Comparison of ENCODE assay signal across 18 mouse cellular contexts in the genomic region with DNA sequence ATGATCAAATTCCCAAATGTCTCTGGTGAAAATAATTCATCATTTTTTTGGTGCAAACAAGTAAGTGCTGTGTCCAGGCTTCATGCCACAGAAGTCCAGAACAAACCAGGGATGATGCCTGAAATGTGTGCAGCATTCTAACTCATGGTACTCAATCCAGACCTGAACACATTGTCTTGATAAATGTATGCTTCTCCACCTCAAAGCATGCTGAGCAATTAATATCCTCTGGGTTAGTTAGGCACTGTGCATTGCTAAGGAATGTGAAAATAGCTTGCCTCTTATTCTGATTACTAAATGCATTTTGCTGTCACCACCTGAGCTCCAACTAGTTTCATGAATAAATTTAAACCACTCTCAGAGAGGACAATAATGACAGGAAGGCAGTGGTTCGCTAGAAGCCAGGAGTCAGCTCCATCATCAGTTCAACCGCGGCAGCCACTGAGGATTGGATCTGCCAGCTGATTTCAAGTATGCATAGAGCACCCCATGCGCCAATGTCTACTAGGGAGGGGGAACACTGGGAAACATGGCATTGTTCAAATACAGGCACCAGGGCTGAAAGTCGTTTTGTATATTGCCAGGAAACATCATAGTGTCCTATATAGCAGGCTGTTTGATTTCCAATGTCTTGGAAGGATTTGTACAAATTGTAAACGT. TPM values are rescaled to one million over a fixed set of nuclear protein-coding genes. Genes with fewer than 3 reads are reported as not detected.
DNase-seq lines count a peak whose midpoint lies in the region; ATAC-seq and TF ChIP-seq lines count a peak whose summit lies in the region.
"Had no signal": no experiment of that assay in that cellular context is flagged by ENCODE, and none has a peak within 500 bp of the region (broad histone marks: within the 10 kb centered on the region; RNA-seq: fewer than 3 reads in every experiment).

No protein-coding gene starts in this region.

- no peak for DNase-seq in midbrain, embryonic 14.5 days
- DNase-seq in midbrain, embryonic 10.5 days (ENCODE audit: low spot score) = no peak
- peak; percentile 9 for DNase-seq in Patski (ENCODE audit: low read depth, low spot score)
- no peak for DNase-seq in kidney, adult 11 months
- DNase-seq in embryo, embryonic 10 days (ENCODE audit: low spot score) = no peak
- no peak for DNase-seq in ovary, postnatal 14 days (ENCODE audit: low spot score)
- DNase-seq: adrenal gland, postnatal 10 days; cerebellum, adult 11-12 months; cerebellum, adult 9-10 months; cerebellum, postnatal 36 days; heart, adult 2 months; heart, postnatal 14 days had no signal

- H3K4me3 ChIP-seq in midbrain, embryonic 14.5 days (replicated peaks; ENCODE audit: low read depth, low read length) = no peak overlapping the region
- H3K4me3 ChIP-seq in midbrain, embryonic 10.5 days = no peak overlapping the region
- H3K4me3 ChIP-seq in hindbrain, embryonic 12.5 days = no peak overlapping the region
- no peak overlapping the region for H3K4me3 ChIP-seq in hindbrain, embryonic 16.5 days (ENCODE audit: low read length)
- H3K4me3 ChIP-seq: embryonic facial prominence, embryonic 10.5 days; forebrain, embryonic 15.5 days; heart, adult 2 months; heart, embryonic 15.5 days had no signal

- H3K9ac ChIP-seq in midbrain, embryonic 14.5 days (replicated peaks; ENCODE audit: low read length) = no peak overlapping the region
- no peak overlapping the region for H3K9ac ChIP-seq in hindbrain, embryonic 12.5 days
- H3K9ac ChIP-seq in hindbrain, embryonic 16.5 days (ENCODE audit: low read depth, low read length) = no peak overlapping the region
- H3K9ac ChIP-seq: forebrain, embryonic 15.5 days; heart, embryonic 15.5 days had no signal

- H3K36me3 ChIP-seq in midbrain, embryonic 14.5 days (ENCODE audit: control insufficient read depth, insufficient read depth, low read length) = no peaks in the 10 kb centered on the region
- H3K36me3 ChIP-seq in midbrain, embryonic 10.5 days = no peaks in the 10 kb centered on the region
- no peaks in the 10 kb centered on the region for H3K36me3 ChIP-seq in hindbrain, embryonic 12.5 days
- no peaks in the 10 kb centered on the region for H3K36me3 ChIP-seq in hindbrain, embryonic 16.5 days (ENCODE audit: control insufficient read depth, insufficient read depth, low read length)
- H3K36me3 ChIP-seq: embryonic facial prominence, embryonic 10.5 days; forebrain, embryonic 15.5 days; heart, embryonic 15.5 days had no signal

- CTCF ChIA-PET in Patski (lab: Charles Lee) = interaction anchor here (1.0 kb wide), 1 partner anchor 139 kb away, joined by 3 read pairs; no protein-coding TSS in a partner anchor

- H3K27me3 ChIP-seq in midbrain, embryonic 14.5 days (ENCODE audit: control insufficient read depth, insufficient read depth, low read length) = no peaks in the 10 kb centered on the region
- no peaks in the 10 kb centered on the region for H3K27me3 ChIP-seq in midbrain, embryonic 10.5 days (ENCODE audit: low read depth, poor library complexity, severe bottlenecking)
- H3K27me3 ChIP-seq in Patski = no peaks in the 10 kb centered on the region
- no peaks in the 10 kb centered on the region for H3K27me3 ChIP-seq in hindbrain, embryonic 12.5 days
- no peaks in the 10 kb centered on the region for H3K27me3 ChIP-seq in hindbrain, embryonic 16.5 days (replicated peaks; ENCODE audit: control insufficient read depth, insufficient read depth, low read length)
- H3K27me3 ChIP-seq: forebrain, embryonic 15.5 days; heart, embryonic 15.5 days had no signal

- H3K9me3 ChIP-seq in midbrain, embryonic 14.5 days (ENCODE audit: control insufficient read depth, low read length) = no peaks in the 10 kb centered on the region
- H3K9me3 ChIP-seq in midbrain, embryonic 10.5 days (replicated peaks) = no peaks in the 10 kb centered on the region
- H3K9me3 ChIP-seq in hindbrain, embryonic 12.5 days (replicated peaks) = no peaks in the 10 kb centered on the region
- H3K9me3 ChIP-seq in hindbrain, embryonic 16.5 days (ENCODE audit: control insufficient read depth, low read length) = no peaks in the 10 kb centered on the region
- H3K9me3 ChIP-seq: embryonic facial prominence, embryonic 10.5 days; forebrain, embryonic 15.5 days; heart, embryonic 15.5 days had no signal

- in situ Hi-C loops in Patski (cut with MboI; ENCODE audit: low pct_unique_long_range_greater_than_20kb) = no loop called here

- no peak for TF ChIP-seq CTCF in Patski (IDR thresholded peaks at IDR 0.05)

- POLR2A ChIA-PET in Patski (lab: Charles Lee) = no interaction called here

- H3K4me2 ChIP-seq in midbrain, embryonic 14.5 days (ENCODE audit: low read length) = no peak overlapping the region
- H3K4me2 ChIP-seq in hindbrain, embryonic 12.5 days (replicated peaks) = no peak overlapping the region
- no peak overlapping the region for H3K4me2 ChIP-seq in hindbrain, embryonic 16.5 days (ENCODE audit: low read length)
- H3K4me2 ChIP-seq: forebrain, embryonic 15.5 days; heart, embryonic 11.5 days; heart, embryonic 15.5 days had no signal

- 81% methylated on average over 6 of the region's 6 CpGs for WGBS in midbrain, embryonic 14.5 days
- WGBS in midbrain, embryonic 10.5 days = 86% methylated on average over 6 of the region's 6 CpGs
- 70% methylated on average over 6 of the region's 6 CpGs for WGBS in hindbrain, embryonic 12.5 days
- WGBS in hindbrain, embryonic 16.5 days = 60% methylated on average over 6 of the region's 6 CpGs

- ATAC-seq in midbrain, embryonic 14.5 days (ENCODE audit: low FRiP score, low TSS enrichment) = no peak
- peak; percentile 47 for ATAC-seq in Patski
- peak; percentile 78 for ATAC-seq in hindbrain, embryonic 12.5 days (ENCODE audit: low FRiP score)
- ATAC-seq in hindbrain, embryonic 16.5 days = 0 out of 2 replicates have a peak, but pooled peaks have one; percentile 37
- ATAC-seq: forebrain, embryonic 15.5 days had no signal

- no peaks in the 10 kb centered on the region for H3K4me1 ChIP-seq in midbrain, embryonic 14.5 days (ENCODE audit: control insufficient read depth, insufficient read depth, low read length)
- no peaks in the 10 kb centered on the region for H3K4me1 ChIP-seq in midbrain, embryonic 10.5 days
- no peaks in the 10 kb centered on the region for H3K4me1 ChIP-seq in hindbrain, embryonic 12.5 days
- no peaks in the 10 kb centered on the region for H3K4me1 ChIP-seq in hindbrain, embryonic 16.5 days (ENCODE audit: control insufficient read depth, insufficient read depth, low read depth, low read length)
- H3K4me1 ChIP-seq: embryonic facial prominence, embryonic 10.5 days; forebrain, embryonic 15.5 days; heart, embryonic 15.5 days had no signal

- H3K27ac ChIP-seq in midbrain, embryonic 14.5 days (replicated peaks; ENCODE audit: low read depth, low read length) = peak overlapping the region; percentile 26; the same call in 1 of the 2 replicates
- no peak overlapping the region for H3K27ac ChIP-seq in midbrain, embryonic 10.5 days (replicated peaks)
- H3K27ac ChIP-seq in hindbrain, embryonic 12.5 days = peak overlapping the region; percentile 60
- H3K27ac ChIP-seq in hindbrain, embryonic 16.5 days (ENCODE audit: low read depth, low read length) = no peak overlapping the region
- H3K27ac ChIP-seq: embryonic facial prominence, embryonic 10.5 days; forebrain, embryonic 15.5 days; heart, adult 2 months; heart, embryonic 15.5 days had no signal

RNA-seq across cellular contexts. Expression of gene Cd99l2, which starts 36.4 kb away (rescaled TPM):
- 52.8 and 64.8 TPM in 2 replicates for polyA plus RNA-seq in midbrain, embryonic 14.5 days (2014; fragmentation: Nextera tagmentation; extraction: Ambion mirVana)
- polyA plus RNA-seq in midbrain, embryonic 10.5 days (2016; fragmentation: Nextera tagmentation; extraction: Ambion mirVana) = 22.0 and 24.8 TPM in 2 replicates
- 43.0 TPM for polyA plus RNA-seq in Patski (2021)
- 46.1 and 46.2 TPM in 2 replicates for polyA plus RNA-seq in hindbrain, embryonic 12.5 days (2016; fragmentation: Nextera tagmentation; extraction: Ambion mirVana)
- 90.7 and 103 TPM in 2 replicates for polyA plus RNA-seq in hindbrain, embryonic 16.5 days (2015; fragmentation: Nextera tagmentation; extraction: Ambion mirVana)

Comparison
In these comparisons a context has a peak if more than half of its experiments do, and no peak if none do; other contexts are left out.
1. H3K27ac ChIP-seq: peak in midbrain, embryonic 14.5 days (single experiment) and hindbrain, embryonic 12.5 days (single experiment); none in midbrain, embryonic 10.5 days (single experiment) and hindbrain, embryonic 16.5 days (single experiment).